ENCODE assay signal across 21 mouse cellular contexts in genomic region chr19:14124250-14124827, GRCm38 (mm10).
DNase-seq lines count a peak whose midpoint lies in the region; ATAC-seq and TF ChIP-seq lines count a peak whose summit lies in the region.
"Had no signal": no experiment of that assay in that cellular context is flagged by ENCODE, and none has a peak within 500 bp of the region (broad histone marks: within the 10 kb centered on the region; RNA-seq: fewer than 3 reads in every experiment).

No protein-coding gene starts in this region.

- peaks cover 47% of the 10 kb centered on the region for H3K27me3 ChIP-seq in forebrain, embryonic 12.5 days
- peaks cover 10% of the 10 kb centered on the region for H3K27me3 ChIP-seq in forebrain, embryonic 11.5 days (ENCODE audit: control insufficient read depth, insufficient read depth, low read length)
- H3K27me3 ChIP-seq in neural tube, embryonic 13.5 days: peaks cover 3% of the 10 kb centered on the region
- peaks cover 83% of the 10 kb centered on the region for H3K27me3 ChIP-seq in midbrain, embryonic 13.5 days
- no peaks in the 10 kb centered on the region for H3K27me3 ChIP-seq in stomach, postnatal 0 days (ENCODE audit: control insufficient read depth, insufficient read depth, low read length)
- H3K27me3 ChIP-seq: limb, embryonic 15.5 days; neural tube, embryonic 12.5 days had no signal

- no peak overlapping the region for H3K9ac ChIP-seq in forebrain, embryonic 12.5 days
- H3K9ac ChIP-seq in forebrain, embryonic 11.5 days (ENCODE audit: low read length): no peak overlapping the region
- no peak overlapping the region for H3K9ac ChIP-seq in neural tube, embryonic 13.5 days
- no peak overlapping the region for H3K9ac ChIP-seq in midbrain, embryonic 13.5 days (replicated peaks)
- H3K9ac ChIP-seq in stomach, postnatal 0 days (ENCODE audit: low read length): no peak overlapping the region
- H3K9ac ChIP-seq: limb, embryonic 15.5 days; midbrain, embryonic 12.5 days; neural tube, embryonic 12.5 days had no signal

- no peak for DNase-seq in forebrain, embryonic 11.5 days (ENCODE audit: low spot score)
- DNase-seq in neural tube, embryonic 10.5 days (ENCODE audit: extremely low spot score, low spot score): no peak
- DNase-seq in stomach, postnatal 0 days (ENCODE audit: low spot score): no peak
- no peak for DNase-seq in cerebellum, adult 18-20 months
- no peak for DNase-seq in thymus, adult 18-20 months
- DNase-seq: adrenal gland, adult 2 months; B cell, adult 2 months; cerebellum, adult 8-10 months; gastrocnemius, adult 2 months; heart, adult 11 months; layer of hippocampus, adult 9-11 months; lung, adult 18-20 months; lung, postnatal 36 days; spleen, adult 18-20 months; thymus, postnatal 36 days had no signal

- TF ChIP-seq CTCF in stomach, postnatal 0 days (IDR thresholded peaks at IDR 0.05; ENCODE audit: low read depth): no peak

- no peak overlapping the region for H3K4me3 ChIP-seq in forebrain, embryonic 12.5 days (replicated peaks)
- H3K4me3 ChIP-seq in forebrain, embryonic 11.5 days (ENCODE audit: low read depth, low read length): no peak overlapping the region
- no peak overlapping the region for H3K4me3 ChIP-seq in neural tube, embryonic 13.5 days
- H3K4me3 ChIP-seq in midbrain, embryonic 13.5 days (replicated peaks): no peak overlapping the region
- no peak overlapping the region for H3K4me3 ChIP-seq in stomach, postnatal 0 days (ENCODE audit: low read depth, low read length)
- H3K4me3 ChIP-seq: gastrocnemius, adult 2 months; limb, embryonic 15.5 days; midbrain, embryonic 12.5 days; neural tube, embryonic 12.5 days had no signal

- no peaks in the 10 kb centered on the region for H3K9me3 ChIP-seq in forebrain, embryonic 12.5 days
- no peaks in the 10 kb centered on the region for H3K9me3 ChIP-seq in forebrain, embryonic 11.5 days (ENCODE audit: control insufficient read depth, low read length)
- H3K9me3 ChIP-seq in neural tube, embryonic 13.5 days: no peaks in the 10 kb centered on the region
- no peaks in the 10 kb centered on the region for H3K9me3 ChIP-seq in midbrain, embryonic 13.5 days
- H3K9me3 ChIP-seq in stomach, postnatal 0 days (ENCODE audit: control insufficient read depth, low read length): no peaks in the 10 kb centered on the region
- H3K9me3 ChIP-seq: limb, embryonic 15.5 days; midbrain, embryonic 12.5 days; neural tube, embryonic 12.5 days had no signal

- no peaks in the 10 kb centered on the region for H3K36me3 ChIP-seq in forebrain, embryonic 12.5 days (replicated peaks)
- H3K36me3 ChIP-seq in forebrain, embryonic 11.5 days (ENCODE audit: control insufficient read depth, insufficient read depth, low read length): no peaks in the 10 kb centered on the region
- H3K36me3 ChIP-seq in neural tube, embryonic 13.5 days: no peaks in the 10 kb centered on the region
- no peaks in the 10 kb centered on the region for H3K36me3 ChIP-seq in midbrain, embryonic 13.5 days
- no peaks in the 10 kb centered on the region for H3K36me3 ChIP-seq in stomach, postnatal 0 days (ENCODE audit: control insufficient read depth, insufficient read depth, low read length)
- H3K36me3 ChIP-seq: limb, embryonic 15.5 days; midbrain, embryonic 12.5 days; neural tube, embryonic 12.5 days had no signal

- H3K4me1 ChIP-seq in forebrain, embryonic 12.5 days: peaks cover 27% of the 10 kb centered on the region
- H3K4me1 ChIP-seq in forebrain, embryonic 11.5 days (replicated peaks; ENCODE audit: control insufficient read depth, insufficient read depth, low read length): peaks cover 7% of the 10 kb centered on the region; the same call in 1 of the 2 replicates
- peaks cover 17% of the 10 kb centered on the region for H3K4me1 ChIP-seq in neural tube, embryonic 13.5 days (replicated peaks)
- H3K4me1 ChIP-seq in midbrain, embryonic 13.5 days (replicated peaks): peaks cover 29% of the 10 kb centered on the region
- H3K4me1 ChIP-seq in stomach, postnatal 0 days (replicated peaks; ENCODE audit: control insufficient read depth, insufficient read depth): no peaks in the 10 kb centered on the region

- TF ChIP-seq EP300 in stomach, postnatal 0 days (optimal IDR thresholded peaks at IDR 0.05): no peak

- H3K27ac ChIP-seq in forebrain, embryonic 12.5 days: no peak overlapping the region
- H3K27ac ChIP-seq in forebrain, embryonic 11.5 days (ENCODE audit: low read depth, low read length): no peak overlapping the region
- H3K27ac ChIP-seq in neural tube, embryonic 13.5 days (replicated peaks): no peak overlapping the region
- no peak overlapping the region for H3K27ac ChIP-seq in midbrain, embryonic 13.5 days
- H3K27ac ChIP-seq in stomach, postnatal 0 days (replicated peaks): no peak overlapping the region
- H3K27ac ChIP-seq: gastrocnemius, adult 2 months; limb, embryonic 15.5 days; midbrain, embryonic 12.5 days; neural tube, embryonic 12.5 days had no signal

- WGBS in forebrain, embryonic 12.5 days: 38% methylated on average over 5 of the region's 5 CpGs
- 30% methylated on average over 5 of the region's 5 CpGs for WGBS in forebrain, embryonic 11.5 days
- 52% methylated on average over 5 of the region's 5 CpGs for WGBS in neural tube, embryonic 13.5 days
- WGBS in midbrain, embryonic 13.5 days: 19% methylated on average over 5 of the region's 5 CpGs
- 53% methylated on average over 5 of the region's 5 CpGs for WGBS in stomach, postnatal 0 days

- ATAC-seq in forebrain, embryonic 12.5 days (ENCODE audit: low FRiP score): no peak
- ATAC-seq in forebrain, embryonic 11.5 days (replicated peaks; ENCODE audit: low FRiP score): no peak
- no peak for ATAC-seq in neural tube, embryonic 13.5 days (ENCODE audit: low read depth)
- ATAC-seq in midbrain, embryonic 13.5 days: peak; percentile 9; the same call in 1 of the 2 replicates
- ATAC-seq in stomach, postnatal 0 days (ENCODE audit: low FRiP score, low TSS enrichment): no peak

- peak overlapping the region; percentile 19; the same call in 1 of the 2 replicates for H3K4me2 ChIP-seq in forebrain, embryonic 12.5 days
- H3K4me2 ChIP-seq in forebrain, embryonic 11.5 days (ENCODE audit: low read depth, low read length, severe bottlenecking): no peak overlapping the region
- peak overlapping the region; percentile 38; the same call in 1 of the 2 replicates for H3K4me2 ChIP-seq in neural tube, embryonic 13.5 days
- peak overlapping the region; percentile 31 for H3K4me2 ChIP-seq in midbrain, embryonic 13.5 days (replicated peaks)
- H3K4me2 ChIP-seq in stomach, postnatal 0 days (replicated peaks; ENCODE audit: low read depth): no peak overlapping the region
- H3K4me2 ChIP-seq: limb, embryonic 15.5 days had no signal

Comparison
In these comparisons a context has a peak if more than half of its experiments do, and no peak if none do; other contexts are left out.
1. H3K4me2 ChIP-seq: peak in forebrain, embryonic 12.5 days (single experiment), neural tube, embryonic 13.5 days (single experiment) and midbrain, embryonic 13.5 days (single experiment); none in forebrain, embryonic 11.5 days (single experiment) and stomach, postnatal 0 days (single experiment).